Mouse (Mus musculus): Measurements from ENCODE around the gene Cux1. TPM values are rescaled to one million over a fixed set of nuclear protein-coding genes. Genes with fewer than 3 reads are reported as not detected.

Gene Cux1
- total RNA-seq, 2 experiments from 2014 or later, result 104 to 116 TPM

DNA sequence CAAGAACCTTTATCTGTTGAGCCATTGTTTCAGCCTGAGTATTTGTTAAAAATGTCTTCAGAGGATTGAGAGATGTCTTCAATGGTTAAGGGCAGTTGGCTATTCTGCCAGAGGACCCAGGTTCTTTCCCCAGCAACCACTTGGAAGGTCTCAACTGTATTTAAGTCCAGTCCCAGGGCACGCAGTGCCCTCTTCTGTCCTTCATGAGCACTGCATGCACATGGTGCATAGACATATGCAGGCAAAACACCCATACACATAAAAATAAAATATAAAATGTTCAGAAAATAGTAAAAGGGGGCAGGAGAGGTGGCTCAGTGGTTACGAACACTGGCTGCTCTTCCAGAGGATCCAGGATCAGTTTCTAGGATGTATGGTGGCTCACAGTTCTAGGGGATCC lies 239.6 kb downstream of the Cux1 start:
- DNase-seq (ENCODE audit: low spot score in 2 of 2), result no peak

DNA sequence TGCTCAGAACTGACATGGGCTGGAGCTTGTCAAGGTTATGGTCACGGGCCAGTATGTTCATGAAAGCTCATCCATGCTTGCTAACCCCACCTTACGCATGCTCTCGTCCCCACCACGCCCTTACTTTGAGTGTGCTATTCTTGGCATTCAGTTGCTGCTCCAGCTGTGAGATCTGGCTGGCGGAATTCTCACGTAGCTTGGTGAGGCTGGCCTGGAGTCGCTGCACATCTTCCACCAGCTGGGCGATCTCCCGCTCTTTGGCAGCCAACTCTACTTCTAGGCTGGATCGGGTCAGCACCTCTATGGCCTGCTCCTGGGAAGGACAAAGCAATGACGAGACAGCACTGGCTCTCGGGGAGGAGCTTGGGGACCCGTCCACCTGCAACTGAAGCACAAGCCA lies 240.7 kb downstream of the Cux1 start:
- DNase-seq (ENCODE audit: low spot score in 2 of 2), result no peak

DNA sequence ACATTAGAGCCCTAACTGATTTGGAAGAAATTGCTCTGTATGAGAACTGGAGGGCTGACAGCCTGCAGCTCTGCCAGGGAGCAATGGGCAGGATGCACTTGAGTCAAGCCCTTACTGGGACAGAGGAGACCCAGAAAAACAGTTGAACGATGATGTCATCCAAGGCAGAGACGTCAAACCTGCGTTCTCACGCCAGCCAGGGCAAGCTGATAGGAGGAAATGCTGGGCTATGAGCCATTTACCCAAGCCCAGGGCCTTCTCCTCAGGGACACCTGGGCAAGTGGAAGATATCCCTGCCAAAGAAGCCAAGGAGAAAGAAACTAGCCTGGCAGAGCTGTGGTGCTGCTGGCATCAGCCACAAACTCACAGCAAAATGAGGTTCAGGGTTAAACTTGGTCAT lies 242.8 kb downstream of the Cux1 start:
- no peak for DNase-seq (ENCODE audit: low spot score in 2 of 2)

DNA sequence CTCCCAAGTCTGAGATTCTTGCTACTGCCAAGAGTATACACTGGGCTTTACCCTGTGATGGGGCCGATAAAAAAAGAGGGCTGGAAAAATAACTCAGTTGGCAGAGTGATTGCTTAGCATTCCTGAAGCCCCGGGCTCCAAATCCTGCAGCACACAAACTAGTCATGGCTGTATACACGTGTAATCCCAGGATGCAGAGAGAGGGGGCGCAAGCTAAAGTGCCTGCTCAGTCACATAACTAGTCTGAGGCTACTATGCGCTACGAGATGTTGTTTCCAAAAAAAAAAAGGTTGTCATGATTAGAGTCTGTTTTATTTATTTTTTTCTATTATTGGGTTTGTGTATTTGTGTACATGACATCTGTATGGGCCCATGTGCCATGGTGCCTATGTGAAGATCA lies 245.9 kb downstream of the Cux1 start:
- DNase-seq (ENCODE audit: low spot score in 2 of 2), result no peak

DNA sequence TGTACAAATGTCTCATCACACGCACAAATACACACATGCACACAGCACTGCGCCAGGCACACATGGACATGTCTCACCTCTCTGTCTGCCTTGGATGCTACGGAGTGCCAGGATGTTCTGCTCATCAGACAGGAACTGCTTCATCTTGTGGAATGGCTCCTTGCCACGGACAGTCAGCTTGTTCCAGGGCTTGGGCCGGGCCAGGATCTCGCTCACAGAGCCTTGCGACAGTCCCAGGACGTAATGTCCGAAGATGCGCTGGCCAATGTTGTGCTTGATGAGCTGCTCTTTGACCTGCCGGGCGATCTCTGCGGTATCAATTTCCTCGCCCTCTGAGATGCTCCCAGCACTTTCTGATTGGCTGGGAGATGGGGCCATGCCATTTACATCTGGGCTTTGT lies 254.7 kb downstream of the Cux1 start:
- no peak for DNase-seq (ENCODE audit: low spot score in 2 of 2)

DNA sequence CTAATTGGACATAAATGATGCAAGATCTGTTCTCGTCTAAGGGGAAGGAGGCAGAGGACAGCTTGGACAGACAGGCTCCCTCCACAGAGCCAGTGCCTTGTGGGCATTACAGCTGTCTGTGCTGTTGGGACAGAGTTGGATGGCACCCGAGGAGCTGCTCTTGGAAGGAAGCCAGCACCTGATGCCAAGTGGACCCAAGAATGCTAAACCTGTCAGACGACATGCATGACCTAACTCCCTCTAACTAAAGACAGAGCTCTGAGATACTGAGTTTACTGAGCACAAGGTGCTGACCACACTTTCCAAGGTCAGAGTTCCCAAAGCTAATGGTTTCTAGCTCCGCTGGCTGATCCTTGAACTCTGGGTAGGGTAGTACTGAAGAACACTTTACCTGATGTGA lies 255.1 kb downstream of the Cux1 start:
- DNase-seq (ENCODE audit: low spot score in 2 of 2), result no peak

DNA sequence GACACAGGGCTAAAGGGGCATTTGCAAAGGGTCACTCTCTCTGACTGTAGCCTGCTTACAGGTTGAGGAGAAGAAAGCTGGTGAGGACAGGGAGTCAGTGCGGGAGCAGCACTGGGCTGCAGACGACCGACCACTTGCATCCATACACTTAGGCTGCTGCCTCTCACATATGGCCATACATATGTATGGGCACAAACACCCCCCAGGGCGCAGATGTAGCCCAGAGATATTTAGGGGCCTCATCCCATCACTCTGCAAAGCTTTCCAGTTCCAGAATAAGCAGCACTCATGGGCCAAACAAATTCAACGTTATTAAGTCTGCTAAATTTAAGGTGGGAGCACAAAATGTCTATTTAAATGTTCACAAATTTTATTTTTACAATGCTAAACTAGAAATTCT lies 261.0 kb downstream of the Cux1 start:
- peak in 1 of 2 experiments; percentile 31 for DNase-seq (ENCODE audit: low spot score in 2 of 2)

DNA sequence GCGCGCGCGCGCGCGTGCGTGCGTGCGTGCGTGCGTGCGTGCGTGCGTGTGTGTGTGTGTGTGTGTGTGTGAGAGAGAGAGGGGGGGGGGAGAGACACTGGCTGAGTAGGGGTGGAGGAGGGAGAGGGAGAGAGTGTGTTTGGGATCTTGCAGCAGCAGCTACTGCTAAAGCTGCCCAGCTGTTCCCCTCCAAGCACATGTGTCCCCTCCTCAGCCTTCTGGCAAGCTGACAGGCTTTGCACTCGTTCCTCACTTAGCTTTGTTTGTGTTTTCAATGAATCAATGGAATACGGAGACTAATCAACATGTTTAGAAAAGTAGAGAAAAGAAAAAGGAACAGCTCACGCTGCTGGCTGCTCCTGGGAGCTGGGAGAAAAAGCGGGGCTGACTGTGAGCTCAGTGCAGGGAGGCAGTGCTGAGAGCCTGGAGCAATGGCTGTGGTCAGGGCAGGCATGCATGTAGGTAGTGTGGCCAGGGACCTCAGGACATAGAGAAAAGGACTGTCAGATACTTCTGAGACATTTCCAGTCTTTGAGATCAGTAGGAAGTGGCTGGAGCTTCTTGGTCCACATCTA lies 263.8 kb downstream of the Cux1 start:
- no peak for DNase-seq (ENCODE audit: low spot score in 2 of 2)

DNA sequence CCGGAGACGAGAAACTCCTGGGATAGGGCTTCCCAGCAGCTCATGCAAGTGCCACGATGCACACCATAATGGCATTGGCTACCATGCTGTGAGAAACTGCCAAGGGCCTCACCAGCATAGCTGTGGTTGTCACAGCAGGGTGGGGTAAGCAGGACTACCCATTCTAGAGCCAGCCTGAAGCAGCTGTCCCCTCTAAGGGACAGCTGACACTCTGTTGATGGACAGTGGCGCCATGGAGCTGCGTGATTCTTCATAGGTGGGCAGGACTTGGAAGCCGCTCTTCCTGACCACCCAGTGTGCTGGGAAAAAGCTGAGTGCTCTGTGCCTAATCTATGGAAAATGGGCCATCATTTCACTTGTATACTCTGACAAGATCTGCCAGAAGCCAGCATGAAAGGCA lies 266.4 kb downstream of the Cux1 start:
- DNase-seq (ENCODE audit: low spot score in 2 of 2), result no peak

DNA sequence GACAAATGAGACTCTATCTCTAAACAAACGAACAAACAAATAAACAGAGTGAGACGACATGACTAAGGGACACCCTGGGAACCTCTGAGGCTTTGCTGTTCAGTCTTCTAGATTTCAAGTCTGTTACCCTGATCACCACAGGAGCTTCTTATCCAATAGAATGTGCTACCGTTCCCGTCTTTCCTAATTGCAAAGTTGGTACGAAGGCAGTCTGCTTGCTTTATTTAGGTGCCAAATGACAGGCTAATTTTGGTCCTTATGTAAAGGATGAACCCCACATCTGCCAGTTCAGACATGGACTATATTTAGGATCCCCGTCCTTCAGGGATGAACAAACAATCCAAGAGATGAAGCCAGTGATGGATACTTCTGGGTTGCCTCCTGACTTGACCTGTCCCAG lies 269.6 kb downstream of the Cux1 start:
- DNase-seq (ENCODE audit: low spot score in 2 of 2), result no peak

DNA sequence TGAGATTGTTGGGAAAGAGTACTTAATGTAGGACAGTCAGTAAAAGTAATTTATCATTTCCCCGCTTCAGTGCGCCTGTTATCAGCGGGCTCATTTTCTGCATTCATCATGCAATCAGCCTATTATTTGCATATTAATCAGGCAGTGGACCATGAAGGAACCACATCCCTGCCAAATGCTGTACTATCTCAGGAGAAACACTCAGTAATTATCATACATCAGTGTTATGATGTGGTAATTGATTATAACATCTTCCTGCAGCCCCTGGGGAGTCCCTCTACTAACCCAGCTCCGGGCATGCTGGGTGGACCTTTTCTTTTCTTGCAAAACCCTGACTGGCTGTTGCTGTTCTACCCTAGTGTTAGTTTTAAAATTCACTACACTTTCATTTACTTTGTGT lies 270.4 kb downstream of the Cux1 start:
- DNase-seq (ENCODE audit: low spot score in 2 of 2), result no peak

DNA sequence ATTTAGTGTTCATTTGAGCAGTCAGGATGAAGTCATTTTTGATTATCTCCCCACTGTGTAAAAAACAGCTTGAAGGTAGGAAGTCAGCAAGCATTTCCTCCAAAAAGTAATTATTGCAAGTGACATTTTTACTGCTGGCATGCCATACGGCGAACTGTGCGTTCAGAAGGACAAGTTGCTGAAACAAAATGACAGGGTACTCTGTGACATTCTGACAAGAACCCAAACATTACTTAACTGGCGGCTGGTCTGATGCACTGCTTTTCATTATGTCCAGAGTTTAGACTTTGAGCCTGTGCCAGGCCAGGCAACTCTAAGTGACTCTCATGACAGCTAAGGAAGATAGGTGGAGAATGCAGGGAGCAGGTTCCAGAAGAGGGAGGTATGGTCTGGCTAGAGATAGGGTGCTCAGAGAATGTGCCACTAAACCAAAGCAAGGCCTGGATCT lies 274.3 kb downstream of the Cux1 start:
- no peak for DNase-seq (ENCODE audit: low spot score in 2 of 2)

DNA sequence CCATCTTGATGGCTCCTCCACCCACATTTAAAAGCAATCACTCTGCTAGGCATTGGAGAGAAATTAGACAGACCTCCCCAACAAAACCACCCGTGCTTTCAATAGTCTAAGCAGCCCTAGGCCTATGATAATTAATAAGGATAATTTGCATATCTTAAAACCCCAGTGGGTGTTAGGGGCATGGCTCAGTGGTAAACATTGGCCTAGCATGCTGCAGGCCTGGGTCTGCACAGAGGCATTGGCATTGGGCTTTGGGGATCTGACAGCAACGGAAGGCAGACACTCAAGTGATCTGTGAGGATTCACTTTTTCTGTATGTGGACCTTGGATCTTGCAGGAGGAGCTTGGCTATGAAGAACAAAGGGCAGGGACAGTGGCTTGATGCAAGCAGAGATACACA lies 274.9 kb downstream of the Cux1 start:
- no peak for DNase-seq (ENCODE audit: low spot score in 2 of 2)

DNA sequence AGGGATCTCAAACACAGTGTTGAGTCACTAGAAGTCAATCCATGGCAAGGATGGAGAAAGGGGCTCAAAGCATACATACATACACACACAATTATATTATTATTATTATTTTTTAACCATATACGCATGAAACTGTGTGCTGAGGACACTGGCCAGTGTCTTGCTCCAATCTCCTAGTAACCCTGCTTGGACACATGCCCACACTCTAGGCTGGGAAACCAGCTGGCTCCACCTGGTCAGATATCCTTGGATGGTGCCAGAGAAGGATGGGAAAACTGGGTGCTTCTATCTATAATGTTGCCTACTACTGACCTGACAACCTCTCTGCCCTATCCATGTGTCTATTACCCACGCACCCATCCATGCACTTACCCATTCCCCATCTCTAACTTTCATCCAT lies 275.7 kb downstream of the Cux1 start:
- no peak for DNase-seq (ENCODE audit: low spot score in 2 of 2)

DNA sequence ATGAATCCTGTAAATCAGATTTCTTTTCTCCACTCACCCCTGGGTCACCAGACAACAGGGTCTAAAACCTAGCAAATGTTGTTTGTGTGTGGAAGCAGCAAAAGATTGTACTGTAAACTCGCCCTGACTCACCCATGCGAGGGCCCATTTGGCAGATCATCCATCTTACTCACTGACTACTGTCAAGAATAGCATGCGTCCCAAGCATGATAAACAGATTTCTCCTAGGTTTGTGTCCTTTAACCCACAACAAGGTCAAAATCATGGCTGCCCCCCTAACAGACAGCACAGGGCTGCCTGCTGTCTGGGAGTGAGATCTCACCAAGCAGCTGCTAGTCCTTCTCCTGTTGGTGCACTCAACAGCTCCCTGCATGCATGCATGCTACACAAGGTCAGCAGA lies 277.5 kb downstream of the Cux1 start:
- no peak for DNase-seq (ENCODE audit: low spot score in 2 of 2)

DNA sequence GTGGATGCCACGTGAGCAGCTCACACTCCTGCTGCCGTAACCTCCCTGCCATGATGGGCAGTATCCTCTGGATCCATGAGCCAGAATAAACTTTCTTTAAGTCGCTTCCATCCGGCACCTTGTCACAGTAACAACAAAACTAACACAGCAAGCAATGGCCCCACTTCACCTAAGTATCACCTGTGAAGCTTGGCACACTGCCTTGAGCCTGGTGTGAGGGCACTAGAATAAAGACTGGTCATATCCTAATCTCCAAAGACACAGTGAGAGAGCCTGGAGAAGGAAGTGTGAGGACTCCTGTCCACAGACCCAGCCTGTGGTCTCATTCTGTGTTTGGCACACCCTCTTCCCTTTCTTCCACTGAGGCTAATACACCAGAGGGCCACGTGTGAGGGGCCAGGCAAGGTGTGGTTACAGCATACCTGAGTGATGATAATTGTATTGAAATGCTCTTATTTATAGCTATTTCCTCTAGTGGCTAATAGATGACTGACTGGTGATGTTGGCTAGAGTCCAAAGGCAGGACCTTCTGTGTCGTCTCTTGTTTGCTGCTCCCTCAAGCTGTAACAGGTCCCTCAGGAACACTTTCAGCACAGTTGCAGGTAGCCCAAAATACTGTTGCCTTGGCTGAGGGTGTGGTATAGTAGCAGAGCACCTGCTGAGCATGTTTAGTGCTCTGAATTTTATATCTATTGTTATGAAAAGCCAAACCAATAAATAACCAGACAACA lies 278.8 kb downstream of the Cux1 start:
- DNase-seq (ENCODE audit: low spot score in 2 of 2), result no peak

DNA sequence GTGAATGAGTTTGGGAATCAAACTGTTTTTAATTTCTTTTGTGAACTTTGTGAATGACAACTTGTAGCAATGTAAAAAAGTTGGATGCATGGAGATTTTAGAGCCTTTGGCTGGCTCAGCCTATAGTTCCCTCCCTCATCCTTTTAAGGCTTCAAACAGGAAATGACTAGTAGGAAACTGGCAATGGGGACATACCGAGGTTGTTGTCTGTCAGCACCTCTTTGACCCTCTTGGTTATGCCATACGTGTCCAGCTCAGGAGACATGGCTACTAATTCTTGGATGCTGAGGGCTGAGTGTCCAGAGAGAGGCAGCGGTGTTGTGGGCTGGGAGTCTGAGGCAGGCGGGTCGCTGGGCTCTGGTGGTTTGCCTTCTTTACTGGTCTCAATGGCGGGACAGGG lies 280.7 kb downstream of the Cux1 start:
- no peak for DNase-seq (ENCODE audit: low spot score in 2 of 2)

DNA sequence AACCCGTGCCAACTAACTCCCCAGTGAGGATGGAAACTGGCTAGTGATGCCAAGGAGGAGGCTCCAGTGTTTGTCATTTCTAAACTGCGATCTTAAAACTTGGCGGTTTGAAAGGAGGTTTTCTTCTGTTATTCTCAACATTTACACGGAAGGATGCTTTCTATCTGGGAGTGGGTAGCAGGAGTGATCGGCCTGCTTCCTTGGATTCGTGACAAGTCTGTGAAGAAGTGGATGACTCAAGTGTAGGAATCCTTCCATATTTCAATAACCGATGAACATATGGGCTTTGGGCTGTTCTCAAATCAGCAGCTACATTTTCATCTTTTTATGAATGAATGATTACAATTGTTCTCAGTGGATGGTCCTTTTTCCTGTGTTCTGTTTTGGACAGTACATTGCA lies 282.2 kb downstream of the Cux1 start:
- DNase-seq (ENCODE audit: low spot score in 2 of 2), result no peak

DNA sequence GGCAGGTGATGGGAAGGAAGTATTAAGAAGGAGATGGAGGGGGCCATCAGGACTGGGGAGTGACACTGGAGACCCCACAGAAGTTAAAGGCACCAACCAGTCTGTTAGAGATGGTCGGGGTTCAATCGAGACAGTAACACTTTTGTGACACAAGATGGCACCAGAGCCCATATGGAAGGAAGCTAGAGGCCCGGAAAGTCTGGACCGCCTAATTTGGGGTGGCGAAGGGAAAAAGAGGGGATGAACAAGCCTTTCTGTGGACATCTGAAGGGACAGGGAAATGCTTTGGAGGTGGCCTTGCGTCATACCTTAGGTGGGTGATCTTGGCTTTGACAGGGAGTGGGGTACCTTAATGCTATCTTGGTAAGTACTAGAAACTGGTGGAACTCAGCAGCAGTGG lies 285.9 kb downstream of the Cux1 start:
- peak in 1 of 2 experiments; percentile 57 for DNase-seq (ENCODE audit: low spot score in 2 of 2)

DNA sequence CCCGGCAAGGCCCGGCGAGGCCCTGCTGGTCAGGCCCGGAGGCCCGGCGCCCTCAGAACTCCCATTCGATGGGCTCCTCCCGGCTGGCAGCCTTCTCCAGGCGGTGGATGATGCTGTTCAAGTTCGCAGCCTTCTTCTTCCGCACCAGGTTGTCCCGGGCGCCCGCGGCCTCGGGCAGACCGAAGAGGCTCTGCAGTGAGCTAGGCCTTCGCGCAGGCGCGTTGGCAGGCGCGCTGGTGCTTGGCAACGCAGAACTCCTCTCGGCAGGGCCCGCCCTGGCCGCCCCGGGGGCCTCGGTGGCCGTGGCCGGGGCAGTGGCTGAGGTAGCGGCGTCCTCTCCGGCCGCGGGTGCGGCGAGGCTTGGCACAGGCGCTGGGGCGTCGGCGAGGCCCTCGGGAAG lies 292.6 kb downstream of the Cux1 start:
- DNase-seq (ENCODE audit: low spot score in 2 of 2), result no peak

DNA sequence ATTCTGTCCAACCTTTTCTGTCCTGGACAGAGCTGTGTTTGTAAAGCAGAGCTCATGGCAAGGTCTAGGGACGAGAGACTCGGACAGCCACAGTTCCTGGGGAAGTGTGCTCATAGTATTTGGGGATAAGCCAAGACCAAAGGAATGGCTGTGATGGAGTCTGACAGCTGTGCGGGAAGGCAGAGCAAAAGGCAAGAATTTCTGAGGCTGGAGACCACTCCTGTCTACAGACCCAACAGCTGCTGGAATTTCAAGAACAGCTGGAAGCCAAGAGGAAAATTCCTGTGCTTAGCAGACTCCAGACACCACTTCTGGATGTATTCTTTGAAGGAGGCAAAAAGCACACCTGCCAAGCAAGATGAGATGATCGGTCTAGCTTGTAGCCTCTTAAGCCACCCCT lies 297.4 kb downstream of the Cux1 start:
- no peak for DNase-seq (ENCODE audit: low spot score in 2 of 2)

DNA sequence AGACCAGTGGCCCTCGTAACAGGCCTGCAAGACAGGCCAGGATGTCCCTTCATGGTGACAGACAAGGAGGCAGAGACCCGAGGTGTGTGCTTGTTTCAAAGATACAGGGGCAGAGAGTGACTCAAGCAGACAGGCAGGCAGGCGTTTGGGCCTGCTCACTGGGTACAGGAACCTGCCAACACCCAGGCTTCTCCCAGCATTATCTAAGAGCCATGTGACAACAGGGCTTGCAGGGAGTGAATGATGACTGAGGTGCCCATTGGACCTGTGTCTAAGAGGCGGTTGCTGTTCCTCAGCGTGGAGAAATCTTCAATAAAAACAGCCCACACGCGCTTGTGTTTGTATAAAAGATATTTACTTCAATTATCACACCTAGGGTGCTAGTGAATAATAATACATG lies 301.2 kb downstream of the Cux1 start:
- DNase-seq (ENCODE audit: low spot score in 2 of 2), result no peak

DNA sequence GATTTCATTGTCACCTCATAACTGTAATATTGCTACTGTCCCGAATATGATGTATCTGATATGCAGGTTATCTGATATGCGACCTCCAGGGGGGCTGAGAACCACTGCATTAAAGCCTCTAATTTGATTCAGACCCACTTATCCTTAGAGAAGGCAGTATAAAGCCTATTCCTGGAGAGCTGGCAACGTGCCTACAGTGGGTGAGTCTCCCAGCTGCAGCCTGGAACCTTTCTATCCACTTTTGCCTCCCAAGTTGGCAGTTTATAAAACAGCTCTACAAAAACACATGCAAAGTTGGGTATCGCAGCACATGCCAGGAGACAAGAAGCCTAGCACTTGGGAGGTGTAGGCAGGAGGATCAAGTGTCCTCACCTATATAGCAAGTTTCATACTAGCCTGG lies 303.9 kb downstream of the Cux1 start:
- DNase-seq (ENCODE audit: low spot score in 2 of 2), result peak; percentile 32 to 52

All from left cerebral cortex, adult 18-20 months (tissue).